Mouse (Mus musculus) olfactory bulb, adult 2 months (tissue): ENCODE data around the gene Ppp1r3g.

Source experiments
- CTCF ChIP-seq: fragments of 200-500 bp; IDR thresholded peaks from 2 replicates; pipeline ENCODE4 v1.5.1; 2012; ENCODE audit warnings: low read depth, mild to moderate bottlenecking, low read length, moderate library complexity; ENCODE audit not compliant: insufficient read depth
- POLR2A ChIP-seq: fragments of 200-500 bp; IDR thresholded peaks from 2 replicates; pipeline ENCODE4 v1.6.1; 2012; ENCODE audit warnings: mild to moderate bottlenecking, low read depth, low read length, moderate library complexity; ENCODE audit not compliant: insufficient read depth

GRCm38 (mm10) chr13:36018017-36018416 is 59.4 kb downstream of the Ppp1r3g start:
- TF ChIP-seq POLR2A (no peak), CTCF (no peak)
